Mouse (Mus musculus) left cerebral cortex, adult 9 months (tissue): ENCODE measurements around the gene Vps11.
"Not testable (repeated sequence)": the region's sequence is repeated elsewhere in the genome, so short reads cannot be mapped to it uniquely, and the experiment has no call there.

Experiments used
- DNase-seq, 2 experiments: peaks; one replicate each; pipeline ENCODE4 v3.0.0; 2022; ENCODE audit warnings: low spot score in 2 of 2

Vps11 gene

GRCm38 (mm10) chr9:44361190-44361917 is at the start of gene Vps11:
TSS of gene Vps11 (minus strand) at chr9:44361670.
- peak; percentile 78 to 95 for DNase-seq

DNA sequence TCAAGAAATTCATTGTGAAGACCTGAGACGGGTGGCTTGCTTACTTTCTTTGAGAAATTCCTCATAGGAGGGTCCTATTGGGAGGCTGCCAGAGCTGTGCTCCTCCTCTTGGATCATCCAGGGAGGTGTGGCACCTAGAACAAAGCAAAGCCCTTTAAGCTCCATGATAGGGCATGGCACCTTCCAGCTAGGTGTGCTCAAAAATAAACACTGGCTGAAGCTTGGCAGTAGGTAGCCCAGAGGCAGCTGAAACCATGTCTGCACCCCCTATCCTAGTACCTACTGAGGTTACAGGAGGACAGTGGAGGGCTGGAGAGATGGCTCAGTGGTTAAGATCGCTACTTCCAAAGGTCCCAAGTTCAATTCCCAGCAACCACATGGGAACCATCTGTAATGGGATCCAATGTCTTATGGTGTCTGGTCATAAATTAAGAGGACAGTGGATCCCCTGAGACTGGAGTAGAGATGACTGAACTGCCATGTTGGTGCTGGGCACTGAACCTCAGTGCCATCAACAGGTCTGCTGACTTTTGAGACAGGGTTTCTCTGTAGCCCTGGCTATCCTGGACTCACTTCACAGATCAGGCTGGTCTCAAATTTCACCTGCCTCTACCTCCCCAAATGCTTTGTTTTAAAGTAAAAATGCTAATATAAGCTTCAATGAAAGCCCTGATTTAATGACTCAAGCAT is 49.3 kb upstream of the Vps11 start:
- no peak for DNase-seq

DNA sequence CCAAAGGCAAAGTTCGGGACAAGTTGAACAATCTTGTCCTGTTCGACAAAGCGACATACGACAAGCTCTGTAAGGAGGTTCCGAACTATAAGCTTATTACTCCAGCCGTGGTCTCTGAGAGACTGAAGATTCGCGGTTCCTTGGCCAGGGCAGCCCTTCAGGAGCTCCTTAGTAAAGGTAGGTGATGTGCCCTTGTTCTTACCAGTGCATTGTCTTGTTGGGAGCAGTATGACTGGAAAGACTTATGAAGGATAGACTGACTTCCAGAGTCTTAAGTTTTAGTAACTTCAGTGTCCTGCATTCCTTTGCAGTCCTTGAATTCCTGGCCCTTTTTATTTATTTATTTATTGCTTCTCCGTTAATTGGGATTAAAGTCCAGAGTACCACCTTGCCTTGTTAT is 47.2 kb upstream of the Vps11 start:
- not testable (repeated sequence) for DNase-seq

DNA sequence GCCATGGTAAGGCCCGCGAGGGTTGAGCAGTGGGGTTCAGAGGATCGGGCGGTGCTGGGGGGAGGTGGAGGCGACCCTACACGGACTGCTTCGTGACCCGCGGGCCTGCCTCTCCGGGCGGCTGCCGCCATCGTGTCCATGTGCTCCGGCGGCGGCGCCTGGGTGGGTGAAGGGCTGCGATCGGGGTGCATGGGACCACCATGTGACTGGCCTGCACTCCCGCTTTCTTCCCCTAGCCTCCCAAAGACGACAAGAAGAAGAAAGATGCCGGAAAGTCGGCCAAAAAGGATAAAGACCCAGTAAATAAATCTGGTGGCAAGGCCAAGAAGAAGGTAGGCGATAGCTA is 46.3 kb upstream of the Vps11 start:
- no peak for DNase-seq

DNA sequence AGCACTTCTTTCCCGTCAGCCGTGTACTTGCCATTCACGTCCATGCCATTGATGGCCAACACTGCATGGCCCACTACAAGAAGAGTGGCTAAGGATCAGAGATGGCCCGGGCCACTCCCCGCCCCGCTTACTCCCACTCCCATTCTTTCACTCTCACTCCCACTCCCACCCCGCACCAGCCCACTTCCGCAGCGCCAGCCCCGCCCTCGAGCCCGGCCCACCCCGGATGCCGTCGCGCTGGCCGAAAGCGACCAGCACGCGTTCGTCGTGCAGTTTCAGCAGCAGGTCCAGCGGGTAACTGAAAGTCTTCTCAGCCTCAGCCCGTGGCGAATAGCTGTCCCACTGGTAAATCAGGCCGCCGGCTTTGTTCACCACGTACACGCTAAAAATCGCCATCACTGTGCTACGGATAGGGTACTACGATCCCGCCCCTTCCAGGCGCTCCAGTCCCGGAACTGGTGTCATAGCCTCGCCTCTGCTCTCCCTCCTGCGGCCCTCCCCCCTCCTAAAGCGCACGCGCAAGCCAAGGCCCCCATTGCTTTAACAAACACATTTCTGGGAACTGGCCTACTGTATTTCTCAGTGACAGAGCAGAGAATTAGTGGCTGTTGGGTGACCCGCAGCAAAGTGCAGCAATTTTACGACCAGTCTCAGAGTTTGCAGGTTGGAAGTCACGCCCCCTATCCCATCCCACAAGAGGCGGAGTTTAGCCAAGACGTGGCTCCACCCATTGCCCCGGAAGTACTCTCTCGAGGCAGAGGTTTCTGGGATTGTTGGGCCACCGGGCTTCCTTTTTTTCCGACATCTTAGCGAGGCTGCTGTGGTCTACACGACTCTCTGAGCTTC is 45.7 kb upstream of the Vps11 start, which contains the start of the genes Rps25 and Trappc4:
Gene Rps25 (plus strand): TSS at position 234 of the 846 bp plus-strand sequence.
Gene Trappc4 (minus strand): TSS at position 695 of the 846 bp plus-strand sequence.
- peak; percentile 83 to 93 for DNase-seq

DNA sequence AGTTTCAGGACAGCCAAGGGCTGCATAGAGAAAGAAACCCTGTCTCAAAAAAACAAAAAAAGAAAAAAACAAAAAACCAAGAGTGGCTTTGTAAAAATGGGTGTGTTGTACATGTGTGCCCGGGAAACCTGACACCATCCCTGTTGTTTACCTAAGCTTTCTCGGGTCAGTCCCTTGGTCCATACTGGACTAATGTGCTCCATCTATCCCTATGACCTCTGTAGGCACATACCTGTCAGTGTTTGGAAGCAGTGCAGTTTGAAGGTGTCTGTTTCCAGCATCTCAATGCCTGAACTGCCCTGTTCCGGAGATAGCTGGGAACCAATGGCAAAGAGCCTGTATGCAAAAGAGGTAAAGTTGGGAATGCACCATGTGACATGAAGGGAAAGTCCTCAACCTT is 43.5 kb upstream of the Vps11 start:
- DNase-seq = no peak

DNA sequence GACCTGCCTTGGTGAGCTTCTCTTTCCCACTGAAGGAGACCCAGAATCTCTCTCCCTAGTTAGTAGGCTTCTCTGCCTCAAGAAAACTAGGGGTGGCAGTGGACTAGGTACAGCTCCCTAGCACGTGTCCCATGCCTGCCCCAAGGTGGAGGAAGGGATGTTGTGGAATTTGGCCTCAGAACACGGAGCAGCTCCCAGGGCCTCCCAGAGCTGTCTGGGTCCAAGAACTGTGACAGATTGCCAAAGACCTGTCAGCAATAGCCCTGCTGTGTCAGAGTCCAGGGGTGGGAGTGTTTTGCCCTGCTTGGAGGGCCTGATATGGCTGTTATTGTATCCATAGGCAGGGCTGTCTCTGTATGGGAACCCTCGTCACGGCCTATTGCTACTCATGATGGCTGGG is 39.6 kb upstream of the Vps11 start:
- DNase-seq = no peak

DNA sequence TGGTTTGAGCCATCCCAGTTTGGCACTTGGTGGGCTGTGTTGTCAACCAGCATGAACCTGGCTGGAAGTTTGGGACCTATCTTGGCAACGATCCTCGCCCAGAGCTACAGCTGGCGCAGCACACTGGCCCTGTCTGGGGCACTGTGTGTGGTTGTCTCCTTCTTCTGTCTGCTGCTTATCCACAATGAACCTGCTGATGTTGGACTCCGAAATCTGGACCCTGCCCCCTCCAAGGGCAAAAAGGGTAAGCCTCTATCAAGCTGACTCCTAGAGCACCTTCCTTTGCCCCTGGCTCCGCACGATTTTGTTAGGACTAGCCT is 38.3 kb upstream of the Vps11 start:
- DNase-seq = no peak

GRCm38 (mm10) chr9:44399114-44399794 is 37.8 kb upstream of the Vps11 start:
- DNase-seq = no peak

DNA sequence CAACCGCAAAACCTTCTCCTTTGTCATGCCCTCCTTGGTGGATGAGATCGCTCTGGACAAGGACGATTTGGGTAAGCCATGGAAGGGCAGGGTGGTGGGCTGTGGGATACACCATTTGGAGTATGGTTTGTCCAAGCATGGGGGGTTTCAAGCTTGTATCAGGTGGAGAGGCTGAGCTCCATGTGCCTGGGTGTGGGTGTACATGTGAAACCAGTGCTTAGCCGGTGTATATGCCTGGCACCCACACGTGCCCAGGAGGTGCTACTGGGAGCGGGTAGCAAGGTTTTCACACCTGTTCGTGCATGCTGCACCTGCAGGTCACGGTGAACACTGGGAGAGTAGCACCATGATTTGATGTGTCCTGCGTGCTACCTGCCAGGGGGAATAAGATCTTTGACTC is 37.1 kb upstream of the Vps11 start:
- DNase-seq = no peak

GRCm38 (mm10) chr9:44398087-44398486 is 36.6 kb upstream of the Vps11 start:
- DNase-seq = no peak

GRCm38 (mm10) chr9:44396684-44397411 is 35.4 kb upstream of the Vps11 start, which contains the start of gene Slc37a4:
TSS of gene Slc37a4 (plus strand) at chr9:44396852.
- DNase-seq = peak; percentile 92 to 95

- peak in 1 of 2 experiments; percentile 65 for DNase-seq
Observed at GRCm38 (mm10) chr9:44391466-44391865, 30.0 kb upstream of the Vps11 start.

GRCm38 (mm10) chr9:44389273-44389672 is 27.8 kb upstream of the Vps11 start:
- DNase-seq = no peak

GRCm38 (mm10) chr9:44387221-44387620 is 25.8 kb upstream of the Vps11 start:
- DNase-seq = no peak

- no peak for DNase-seq
Observed at GRCm38 (mm10) chr9:44384596-44384995, 23.1 kb upstream of the Vps11 start.

DNA sequence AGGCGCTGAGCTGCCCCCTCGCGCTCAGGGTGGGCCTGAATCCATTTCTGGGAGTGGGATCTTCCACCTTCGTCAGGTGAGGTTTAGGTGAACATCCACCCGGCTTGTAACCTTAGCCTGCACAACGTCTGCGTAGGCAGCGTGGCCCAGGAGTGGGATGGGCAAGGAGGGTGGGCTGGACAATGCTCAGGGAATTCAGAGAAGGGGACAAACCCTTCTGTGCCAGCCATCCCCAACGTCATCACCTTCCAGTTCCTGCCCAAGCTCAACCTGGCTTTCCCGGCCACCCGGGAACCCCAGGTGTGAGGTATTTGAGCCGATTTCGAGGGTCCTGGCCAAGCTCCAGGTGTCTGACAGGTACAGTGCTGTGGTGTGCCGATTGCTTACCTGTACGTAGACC is 18.4 kb upstream of the Vps11 start:
- DNase-seq = no peak

DNA sequence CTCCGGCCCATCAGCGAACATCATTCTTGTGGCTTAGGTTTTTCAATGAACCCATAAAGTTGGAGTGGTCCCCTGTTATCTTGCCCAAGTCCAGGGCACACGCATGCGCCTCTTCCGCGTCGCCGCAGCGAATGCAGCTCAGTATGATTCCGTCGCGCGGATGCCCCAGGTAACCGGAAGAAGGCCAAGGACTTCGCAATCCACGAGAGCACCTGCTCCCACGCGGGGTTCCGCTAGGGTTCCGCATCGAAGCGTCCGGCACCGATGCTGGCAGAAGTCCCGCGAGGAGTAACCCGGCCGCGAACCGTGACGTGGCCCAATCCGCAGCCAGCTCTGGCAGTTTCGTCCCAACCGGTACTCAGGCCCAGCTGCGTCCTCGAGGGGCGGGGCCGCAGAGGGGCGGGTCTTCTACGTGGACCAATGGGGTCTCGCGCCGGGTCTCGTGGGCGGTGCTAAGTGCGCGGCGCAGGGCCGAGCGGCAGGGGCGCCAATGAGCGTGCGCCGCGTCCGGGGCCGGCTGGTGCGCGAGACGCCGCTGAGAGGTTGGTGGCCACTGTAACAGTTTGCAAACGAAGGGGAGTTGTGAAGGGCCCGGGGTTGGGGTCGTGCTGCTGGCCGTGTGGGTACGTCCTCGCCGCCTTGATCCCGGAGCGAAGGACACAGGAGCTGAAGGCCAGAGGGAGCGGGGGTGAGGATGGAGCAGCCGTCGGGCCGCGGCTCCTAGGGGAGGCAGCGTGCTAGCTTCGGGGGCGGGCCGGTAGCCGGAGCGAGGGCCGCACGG is 17.8 kb upstream of the Vps11 start, which contains the start of gene Hyou1:
Gene Hyou1 (plus strand): TSS at position 437 of the 781 bp plus-strand sequence.
- DNase-seq = peak; percentile 97 to 99

GRCm38 (mm10) chr9:44378153-44378730 is 16.8 kb upstream of the Vps11 start:
- no peak for DNase-seq

- not testable (repeated sequence) for DNase-seq
Observed at GRCm38 (mm10) chr9:44377335-44377734, 15.9 kb upstream of the Vps11 start.
